10 mouse cellular contexts compared by ENCODE assay signal in the genomic region with DNA sequence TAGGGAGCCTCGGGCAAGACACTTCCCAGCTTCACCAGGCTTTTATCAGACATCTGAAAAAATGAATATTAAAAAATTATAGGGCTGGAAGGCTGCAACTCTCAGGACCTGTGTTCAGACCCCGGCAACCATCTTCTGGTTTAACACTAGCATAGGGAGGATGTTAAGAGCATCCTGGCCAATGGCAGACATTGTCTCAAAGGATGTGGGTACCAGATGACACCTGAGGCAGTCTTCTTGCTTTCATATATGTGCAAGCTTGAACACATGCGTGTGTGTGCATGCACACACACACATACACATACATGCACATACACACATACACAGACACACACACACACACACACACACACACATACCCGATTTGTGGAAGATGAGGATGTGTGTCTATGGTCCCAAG. TPM values are rescaled to one million over a fixed set of nuclear protein-coding genes. Genes with fewer than 3 reads are reported as not detected.
"Had no signal": no experiment of that assay in that cellular context is flagged by ENCODE, and none has a peak within 500 bp of the region (broad histone marks: within the 10 kb centered on the region; RNA-seq: fewer than 3 reads in every experiment).

No protein-coding gene starts in this region.

- DNase-seq: lung, adult 18-20 months; lung, embryonic 14.5 days; lung, postnatal 10 days; midbrain, embryonic 14.5 days; right cerebral cortex, postnatal 14 days; thymus, adult 2 months; thymus, postnatal 4 days had no signal

- ATAC-seq: midbrain, embryonic 16.5 days had no signal

RNA-seq across cellular contexts. Expression of a gene that starts 58.0 kb away (rescaled TPM):
- total RNA-seq: megakaryocyte, adult 5-6 weeks; megakaryocyte-erythroid progenitor cell, adult 5-6 weeks had no signal
